Mouse (Mus musculus) brown adipose tissue, adult 24 weeks (tissue): ENCODE results near the gene Cdhr5. TPM values are rescaled to one million over a fixed set of nuclear protein-coding genes. Genes with fewer than 3 reads are reported as not detected.

Experiments
- H3K27ac ChIP-seq: fragments of 200-500 bp; replicated peaks from 2 replicates; pipeline ENCODE4 v1.5.1; 2012; ENCODE audit warnings: low read depth, mild to moderate bottlenecking, low read length
- H3K4me1 ChIP-seq: fragments of 200-500 bp; 2 replicates; pipeline ENCODE4 v1.6.1; 2012; ENCODE audit warnings: low read length, mixed read lengths; ENCODE audit not compliant: control insufficient read depth, insufficient read depth, insufficient read length
- H3K4me3 ChIP-seq: fragments of 200-500 bp; 2 replicates; pipeline ENCODE4 v1.5.1; 2012; ENCODE audit warnings: low read depth, mild to moderate bottlenecking, low read length, moderate library complexity; ENCODE audit not compliant: insufficient read depth
- polyA plus RNA-seq: library from polyadenylated mRNA; stranded (reverse); fragments of >200 nt; gene quantifications from 2 replicates; pipeline ENCODE4 v1.2.4, GENCODE M21; 2012; ENCODE audit not compliant: missing spikeins, insufficient read depth, insufficient read length

Cdhr5 gene
- polyA plus RNA-seq, 1 experiment = not detected

DNA sequence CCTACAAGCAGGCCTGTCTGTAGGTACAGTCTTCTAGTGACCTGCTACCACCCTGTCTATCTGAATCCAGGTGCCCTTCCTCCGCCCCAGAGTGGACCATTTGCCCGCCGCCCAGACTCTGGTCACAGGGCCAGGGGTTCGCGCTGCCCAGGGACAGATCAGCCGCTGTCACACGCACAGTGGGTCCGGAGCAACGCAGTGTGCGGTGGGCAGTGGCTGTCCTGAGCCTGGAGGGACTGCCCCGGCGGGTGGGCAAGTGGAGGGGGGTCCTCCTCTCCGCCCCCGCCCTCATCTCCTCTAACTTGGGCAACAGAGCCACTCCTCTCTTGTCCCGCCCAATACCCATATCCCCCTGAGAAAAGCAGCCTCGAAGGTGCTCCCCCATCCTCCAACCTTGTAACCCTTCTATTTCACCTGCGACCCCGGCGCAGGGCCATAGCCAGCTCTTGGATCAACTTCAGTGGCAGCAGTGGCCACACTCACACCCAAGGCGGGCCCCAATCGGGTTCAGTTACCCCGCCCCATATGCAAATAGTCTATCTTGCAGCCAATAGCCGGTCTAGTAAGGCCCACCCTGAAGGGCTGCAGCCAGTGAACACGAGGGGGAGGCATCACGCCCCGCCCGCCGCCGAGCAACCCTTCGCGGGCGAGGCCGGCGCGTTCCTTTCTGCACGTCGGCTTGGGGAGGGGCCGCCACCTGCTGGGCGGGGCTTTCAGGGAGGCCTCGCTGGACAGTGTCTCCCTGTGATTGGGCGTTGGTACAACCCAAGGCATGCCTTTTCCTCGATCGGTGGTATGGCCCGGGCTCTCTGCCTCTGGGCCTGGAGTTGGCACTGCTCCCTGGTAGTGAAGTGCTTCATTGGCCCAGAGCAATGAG is 55.1 kb downstream of the Cdhr5 start:
- Histone ChIP-seq H3K4me1 (peaks cover 13% of the 10 kb centered on the region), H3K27ac (no peak overlapping the region), H3K4me3 (peak overlapping the region; percentile 43)

DNA sequence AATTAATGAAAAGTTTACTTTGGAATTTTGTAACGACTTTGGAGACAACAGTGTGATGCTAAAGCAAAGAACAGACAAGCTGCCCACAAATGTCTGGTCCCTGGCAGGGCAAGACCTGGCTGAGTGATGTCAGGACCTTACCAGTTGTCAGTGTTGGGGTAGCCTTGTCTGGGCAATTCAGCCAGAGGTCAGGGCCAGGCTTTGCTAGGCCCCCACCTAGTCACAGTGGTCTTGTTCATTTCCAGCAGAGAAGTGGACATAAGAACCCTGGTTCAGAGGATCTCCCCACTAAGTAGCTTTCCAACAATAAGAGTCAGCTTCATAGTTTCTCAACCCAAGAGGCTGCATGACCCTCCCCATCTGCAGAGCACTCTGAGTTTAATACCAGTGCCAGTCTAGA is 56.2 kb downstream of the Cdhr5 start:
- H3K4me1 ChIP-seq = peaks cover 14% of the 10 kb centered on the region
- no peak overlapping the region for H3K27ac ChIP-seq
- H3K4me3 ChIP-seq = no peak overlapping the region

DNA sequence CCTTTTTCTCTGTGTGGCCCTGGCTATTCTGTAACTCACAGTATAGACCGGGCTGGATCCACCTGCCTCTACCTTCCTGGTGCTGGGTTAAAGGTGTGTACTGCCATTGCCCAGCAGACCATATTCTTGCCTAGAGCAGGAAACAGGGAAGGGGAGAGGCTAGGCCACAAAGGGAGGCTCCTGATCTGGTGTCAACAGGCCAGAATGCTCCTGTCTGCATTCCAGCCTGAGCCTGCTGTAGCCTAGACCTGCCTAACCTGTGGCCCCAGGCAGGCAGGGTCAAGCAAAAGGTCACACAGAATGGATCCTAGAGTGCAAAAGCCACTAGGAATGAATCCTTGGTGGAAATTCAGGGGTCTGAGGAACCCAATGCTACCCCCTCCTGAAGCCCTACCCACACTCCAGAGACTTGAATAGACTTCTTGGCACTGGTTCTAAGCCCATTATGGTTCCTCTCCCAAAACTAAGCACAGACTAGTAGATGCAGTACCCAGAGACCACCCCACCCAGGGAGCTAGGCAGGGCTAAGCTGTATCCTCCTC is 57.0 kb downstream of the Cdhr5 start:
- H3K4me3 ChIP-seq = no peak overlapping the region
- H3K27ac ChIP-seq = no peak overlapping the region
- H3K4me1 ChIP-seq = peaks cover 14% of the 10 kb centered on the region

Other genes starting within 250 kb of the Cdhr5 start
- gene Gm17387, start 247.7 kb downstream of the Cdhr5 start, polyA plus RNA-seq = not detected in 2 replicates
- not detected in 2 replicates for gene B4galnt4, start 215.7 kb downstream of the Cdhr5 start, polyA plus RNA-seq
- gene Pkp3, start 198.6 kb downstream of the Cdhr5 start, polyA plus RNA-seq = 1.6 TPM in 1 of 2 replicates, not detected in the other
- gene Sigirr, start 176.2 kb downstream of the Cdhr5 start, polyA plus RNA-seq = 1.1 and 2.9 TPM in 2 replicates
- not detected in 2 replicates for gene Ano9, start 159.0 kb downstream of the Cdhr5 start, polyA plus RNA-seq
- gene Ptdss2, start 154.4 kb downstream of the Cdhr5 start, polyA plus RNA-seq = 27.0 and 49.5 TPM in 2 replicates
- 49.5 and 67.9 TPM in 2 replicates for gene Rnh1, start 103.9 kb downstream of the Cdhr5 start, polyA plus RNA-seq
- gene Hras, start 82.8 kb downstream of the Cdhr5 start, polyA plus RNA-seq = 72.6 and 86.6 TPM in 2 replicates
- gene Lrrc56, start 82.6 kb downstream of the Cdhr5 start, polyA plus RNA-seq = 3.4 and 5.8 TPM in 2 replicates
- gene Lmntd2, start 62.7 kb downstream of the Cdhr5 start, polyA plus RNA-seq = not detected in 2 replicates
- gene Rassf7, start 60.9 kb downstream of the Cdhr5 start, polyA plus RNA-seq = 1.4 and 1.5 TPM in 2 replicates
- gene Phrf1, start 48.0 kb downstream of the Cdhr5 start, polyA plus RNA-seq = 17.0 and 22.5 TPM in 2 replicates
- gene Irf7, start 10.3 kb downstream of the Cdhr5 start, polyA plus RNA-seq = 3.3 and 5.5 TPM in 2 replicates
- not detected in 2 replicates for gene Sct, start 2.3 kb upstream of the Cdhr5 start, polyA plus RNA-seq
- not detected in 2 replicates for gene Drd4, start 15.2 kb upstream of the Cdhr5 start, polyA plus RNA-seq
- gene Deaf1, start 50.9 kb upstream of the Cdhr5 start, polyA plus RNA-seq = 5.9 and 15.8 TPM in 2 replicates
- 35.2 and 44.8 TPM in 2 replicates for gene Tmem80, start 51.0 kb upstream of the Cdhr5 start, polyA plus RNA-seq
- 1.5 and 2.9 TPM in 2 replicates for gene Eps8l2, start 62.1 kb upstream of the Cdhr5 start, polyA plus RNA-seq
- gene Taldo1, start 115.4 kb upstream of the Cdhr5 start, polyA plus RNA-seq = 1,487 and 1,572 TPM in 2 replicates
- gene Gatd1, start 137.3 kb upstream of the Cdhr5 start, polyA plus RNA-seq = 19.9 and 23.3 TPM in 2 replicates
- 2.6 and 6.4 TPM in 2 replicates for gene Cend1, start 152.7 kb upstream of the Cdhr5 start, polyA plus RNA-seq
- gene Slc25a22, start 161.1 kb upstream of the Cdhr5 start, polyA plus RNA-seq = 79.8 and 96.8 TPM in 2 replicates
- gene Pidd1, start 167.2 kb upstream of the Cdhr5 start, polyA plus RNA-seq = 0.58 and 0.75 TPM in 2 replicates
- 1,680 and 2,099 TPM in 2 replicates for gene Rplp2, start 170.6 kb upstream of the Cdhr5 start, polyA plus RNA-seq
- gene Pnpla2, start 178.4 kb upstream of the Cdhr5 start, polyA plus RNA-seq = 2,152 and 2,404 TPM in 2 replicates
- 9.8 and 11.8 TPM in 2 replicates for gene Cracr2b, start 184.3 kb upstream of the Cdhr5 start, polyA plus RNA-seq
- gene Cd151, start 190.6 kb upstream of the Cdhr5 start, polyA plus RNA-seq = 223 and 257 TPM in 2 replicates
- gene Polr2l, start 198.3 kb upstream of the Cdhr5 start, polyA plus RNA-seq = 28.8 and 36.4 TPM in 2 replicates
- 39.6 and 74.6 TPM in 2 replicates for gene Tspan4, start 198.5 kb upstream of the Cdhr5 start, polyA plus RNA-seq